In genomic region chr16:32243901-32244300, GRCm38 (mm10) we compare ENCODE assay signal across 17 mouse cellular contexts. TPM values are rescaled to one million over a fixed set of nuclear protein-coding genes. Genes with fewer than 3 reads are reported as not detected.
"Had no signal": no experiment of that assay in that cellular context is flagged by ENCODE, and none has a peak within 500 bp of the region (broad histone marks: within the 10 kb centered on the region; RNA-seq: fewer than 3 reads in every experiment).

No protein-coding gene starts in this region.

- H3K36me3 ChIP-seq: stomach, embryonic 15.5 days had no signal

- ATAC-seq: midbrain, embryonic 16.5 days had no signal

- H3K4me2 ChIP-seq: limb, embryonic 15.5 days; midbrain, embryonic 12.5 days; stomach, embryonic 15.5 days had no signal

- DNase-seq: kidney, adult 2 months; kidney, postnatal 14 days; lung, adult 18-20 months; thymus, adult 2 months; thymus, postnatal 25 days had no signal

- H3K27ac ChIP-seq: kidney, embryonic 15.5 days; left cerebral cortex, adult 2 months; limb, embryonic 15.5 days; midbrain, embryonic 12.5 days; stomach, embryonic 15.5 days had no signal

- H3K4me3 ChIP-seq: kidney, embryonic 15.5 days; left cerebral cortex, adult 2 months; limb, embryonic 15.5 days; midbrain, embryonic 12.5 days; stomach, embryonic 15.5 days had no signal

- H3K27me3 ChIP-seq: kidney, embryonic 15.5 days; limb, embryonic 15.5 days; midbrain, embryonic 12.5 days; stomach, embryonic 15.5 days had no signal

- H3K9me3 ChIP-seq: kidney, embryonic 15.5 days; limb, embryonic 15.5 days; midbrain, embryonic 12.5 days; stomach, embryonic 15.5 days had no signal

- H3K9ac ChIP-seq: kidney, embryonic 15.5 days; limb, embryonic 15.5 days; midbrain, embryonic 12.5 days; stomach, embryonic 15.5 days had no signal

RNA-seq across cellular contexts. Expression of gene Smco1, which starts 27.4 kb away (rescaled TPM):
- total RNA-seq: left cerebral cortex, postnatal 14 days; megakaryocyte-erythroid progenitor cell, adult 5-6 weeks had no signal
- polyA plus RNA-seq: kidney, embryonic 15.5 days; large intestine, adult 2 months; limb, embryonic 11.5 days; limb, embryonic 15.5 days; midbrain, embryonic 12.5 days; midbrain, embryonic 16.5 days; spleen, adult 2 months; urinary bladder, adult 2 months had no signal
